Mouse (Mus musculus): ENCODE results near the gene Enthd1. TPM values are rescaled to one million over a fixed set of nuclear protein-coding genes. Genes with fewer than 3 reads are reported as not detected.

Gene Enthd1
- polyA plus RNA-seq, 1 experiment = 0.05 TPM

DNA sequence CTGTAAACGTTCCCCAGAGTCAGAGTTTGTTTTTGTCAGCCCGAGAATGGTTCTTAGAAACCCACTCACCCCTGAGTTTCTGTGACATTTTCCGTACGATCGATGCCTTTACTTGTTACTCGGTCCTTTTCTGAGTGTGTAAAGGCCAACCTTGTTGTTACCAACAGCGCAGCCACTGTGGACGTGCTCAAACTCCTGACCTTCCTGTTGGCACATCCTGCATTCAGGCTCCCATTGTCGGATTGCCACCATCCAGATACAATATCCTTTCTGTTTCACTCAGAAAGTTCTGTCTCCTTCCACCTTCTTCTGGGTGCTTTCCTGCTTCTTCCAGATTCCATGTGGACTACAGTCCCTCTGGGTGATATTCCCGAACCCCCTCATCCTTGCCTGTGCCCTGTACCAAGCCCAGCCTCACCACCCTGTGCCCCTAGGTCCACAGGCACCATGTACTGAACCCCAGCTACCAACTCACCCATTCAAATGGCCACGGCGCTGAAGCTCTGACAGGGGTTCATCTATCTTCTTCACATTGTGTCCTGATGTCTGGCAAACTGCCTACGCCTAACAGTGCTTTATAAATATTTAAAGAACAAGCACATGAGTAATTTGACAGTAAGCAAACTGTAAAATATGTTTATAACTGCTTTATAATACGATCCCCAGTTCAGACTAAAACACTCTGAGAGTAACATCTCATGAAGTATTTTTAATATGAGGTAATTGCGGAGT is 118.8 kb downstream of the Enthd1 start:
- Histone ChIP-seq H3K4me1 (ENCODE audit: control insufficient read depth, insufficient read depth, insufficient read length) (no peaks in the 10 kb centered on the region), H3K27ac (ENCODE audit: insufficient read depth, low read length) (no peak overlapping the region), H3K36me3 (ENCODE audit: control insufficient read depth, insufficient read depth, low read length) (no peaks in the 10 kb centered on the region), H3K4me3 (ENCODE audit: extremely low read depth, insufficient read depth, insufficient read length) (no peak overlapping the region), H3K27me3 (ENCODE audit: control insufficient read depth, insufficient read depth, low read length) (no peaks in the 10 kb centered on the region)
- DNase-seq (ENCODE audit: low read depth in 1 of 2, low spot score in 2 of 2) = no peak
- TF ChIP-seq CTCF (IDR thresholded peaks at IDR 0.05; ENCODE audit: extremely low read depth, insufficient read depth, insufficient read length, insufficient replicate concordance) = no peak
- no peak for TF ChIP-seq POLR2A (IDR thresholded peaks at IDR 0.05; ENCODE audit: low read depth, low read length)
- WGBS = 87% methylated on average over 15 of the region's 15 CpGs

DNA sequence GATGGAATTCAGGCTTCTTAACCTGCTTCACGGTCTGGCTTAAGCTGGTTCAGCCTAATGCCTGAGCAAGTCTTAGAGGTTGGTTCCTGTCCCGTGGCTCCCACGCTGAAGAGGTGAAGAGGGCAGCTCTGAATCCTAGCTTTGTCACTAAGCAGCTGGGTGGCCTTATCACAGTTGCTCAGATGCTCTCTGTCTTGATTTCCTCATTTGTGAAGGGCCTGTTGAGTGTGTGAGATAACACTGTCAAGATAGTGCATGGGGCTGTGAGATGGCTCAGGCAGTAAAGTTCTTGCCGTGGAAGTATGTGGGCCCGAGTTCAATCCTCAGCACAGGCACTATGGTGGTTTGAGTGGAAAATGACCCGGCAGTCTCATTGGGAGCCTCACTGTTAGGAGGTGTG is 124.8 kb downstream of the Enthd1 start:
- H3K4me1 ChIP-seq (ENCODE audit: control insufficient read depth, insufficient read depth, insufficient read length) = no peaks in the 10 kb centered on the region
- no peak overlapping the region for H3K4me3 ChIP-seq (ENCODE audit: extremely low read depth, insufficient read depth, insufficient read length)
- no peak for DNase-seq (ENCODE audit: low read depth in 1 of 2, low spot score in 2 of 2)
- WGBS = 68% methylated on average over 6 of the region's 6 CpGs
- H3K36me3 ChIP-seq (ENCODE audit: control insufficient read depth, insufficient read depth, low read length) = no peaks in the 10 kb centered on the region
- TF ChIP-seq POLR2A (IDR thresholded peaks at IDR 0.05; ENCODE audit: low read depth, low read length) (no peak), CTCF (IDR thresholded peaks at IDR 0.05; ENCODE audit: extremely low read depth, insufficient read depth, insufficient read length, insufficient replicate concordance) (no peak)
- H3K27ac ChIP-seq (ENCODE audit: insufficient read depth, low read length) = no peak overlapping the region
- no peaks in the 10 kb centered on the region for H3K27me3 ChIP-seq (ENCODE audit: control insufficient read depth, insufficient read depth, low read length)

DNA sequence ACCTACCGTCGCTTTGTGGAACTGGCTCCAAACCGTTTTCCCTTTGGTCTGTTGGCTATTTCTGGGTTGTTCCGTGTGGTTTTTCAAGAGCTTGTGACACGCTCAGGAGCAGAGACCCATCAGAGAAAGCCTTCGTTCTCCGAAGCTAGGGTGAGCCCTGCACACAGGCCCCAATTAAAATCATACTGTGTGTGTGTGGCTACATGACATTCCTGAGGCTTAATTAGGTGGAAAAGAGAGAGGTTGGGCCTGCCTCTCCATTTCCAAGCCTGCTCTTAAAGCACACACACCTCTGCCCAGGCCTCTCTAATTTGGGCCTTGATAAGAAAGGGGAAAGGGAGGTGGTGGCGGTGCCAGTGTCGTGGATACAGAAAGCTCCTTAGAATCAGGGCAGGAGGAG is 126.5 kb downstream of the Enthd1 start:
- no peaks in the 10 kb centered on the region for H3K4me1 ChIP-seq (ENCODE audit: control insufficient read depth, insufficient read depth, insufficient read length)
- H3K27ac ChIP-seq (ENCODE audit: insufficient read depth, low read length) = no peak overlapping the region
- H3K4me3 ChIP-seq (ENCODE audit: extremely low read depth, insufficient read depth, insufficient read length) = no peak overlapping the region
- WGBS = 91% methylated on average over 9 of the region's 9 CpGs
- TF ChIP-seq CTCF (IDR thresholded peaks at IDR 0.05; ENCODE audit: extremely low read depth, insufficient read depth, insufficient read length, insufficient replicate concordance) = no peak
- TF ChIP-seq POLR2A (IDR thresholded peaks at IDR 0.05; ENCODE audit: low read depth, low read length) = no peak
- DNase-seq (ENCODE audit: low read depth in 1 of 2, low spot score in 2 of 2) = no peak
- H3K27me3 ChIP-seq (ENCODE audit: control insufficient read depth, insufficient read depth, low read length) = no peaks in the 10 kb centered on the region
- H3K36me3 ChIP-seq (ENCODE audit: control insufficient read depth, insufficient read depth, low read length) = no peaks in the 10 kb centered on the region

DNA sequence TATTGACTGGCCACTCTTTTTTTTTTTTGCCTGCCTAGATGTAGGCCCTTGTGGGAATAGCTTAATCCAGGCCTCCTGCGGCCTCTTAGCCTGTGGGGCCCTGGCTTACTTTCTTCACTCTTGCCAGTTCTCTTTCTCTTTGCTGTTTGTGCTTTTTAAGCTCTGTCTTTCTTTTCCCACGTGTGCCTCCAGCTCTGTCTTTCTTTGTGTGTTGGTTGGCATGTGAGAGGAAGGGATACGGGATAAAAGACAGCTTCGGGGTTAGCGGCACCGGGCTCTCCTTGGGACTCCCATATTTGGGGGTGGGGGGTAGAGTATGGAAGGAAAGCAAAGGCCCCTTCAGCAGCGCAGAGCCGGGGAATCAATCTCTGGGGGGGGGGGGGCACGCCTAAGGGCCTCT is 127.0 kb downstream of the Enthd1 start:
- no peak overlapping the region for H3K4me3 ChIP-seq (ENCODE audit: extremely low read depth, insufficient read depth, insufficient read length)
- H3K36me3 ChIP-seq (ENCODE audit: control insufficient read depth, insufficient read depth, low read length) = no peaks in the 10 kb centered on the region
- WGBS = 92% methylated on average over 9 of the region's 9 CpGs
- TF ChIP-seq POLR2A (IDR thresholded peaks at IDR 0.05; ENCODE audit: low read depth, low read length) = no peak
- TF ChIP-seq CTCF (IDR thresholded peaks at IDR 0.05; ENCODE audit: extremely low read depth, insufficient read depth, insufficient read length, insufficient replicate concordance) = no peak
- H3K27ac ChIP-seq (ENCODE audit: insufficient read depth, low read length) = no peak overlapping the region
- DNase-seq (ENCODE audit: low read depth in 1 of 2, low spot score in 2 of 2) = no peak
- no peaks in the 10 kb centered on the region for H3K27me3 ChIP-seq (ENCODE audit: control insufficient read depth, insufficient read depth, low read length)
- no peaks in the 10 kb centered on the region for H3K4me1 ChIP-seq (ENCODE audit: control insufficient read depth, insufficient read depth, insufficient read length)

DNA sequence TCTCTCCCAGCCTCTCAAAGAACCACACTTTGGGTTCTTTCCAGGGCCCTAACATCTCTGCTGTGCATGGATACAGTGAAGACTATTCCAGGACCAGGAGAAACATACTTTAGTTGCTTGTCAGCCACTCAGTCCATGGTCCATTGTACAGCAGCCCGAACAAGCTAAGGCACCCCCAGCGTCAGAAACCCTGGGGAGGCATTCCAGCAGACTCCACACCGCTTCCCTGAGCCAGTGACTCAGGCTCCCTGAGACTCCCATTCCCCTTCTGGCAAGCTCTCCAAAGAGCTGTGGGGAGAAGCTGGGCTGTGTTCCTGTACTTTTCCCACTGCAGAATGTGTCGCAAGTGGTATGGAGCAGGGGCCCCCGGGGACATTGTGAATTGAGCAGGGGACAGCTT is 128.0 kb downstream of the Enthd1 start:
- DNase-seq (ENCODE audit: low read depth in 1 of 2, low spot score in 2 of 2) = no peak
- 90% methylated on average over 5 of the region's 5 CpGs for WGBS
- Histone ChIP-seq H3K4me3 (ENCODE audit: extremely low read depth, insufficient read depth, insufficient read length) (no peak overlapping the region), H3K27me3 (ENCODE audit: control insufficient read depth, insufficient read depth, low read length) (no peaks in the 10 kb centered on the region), H3K27ac (ENCODE audit: insufficient read depth, low read length) (no peak overlapping the region), H3K36me3 (ENCODE audit: control insufficient read depth, insufficient read depth, low read length) (no peaks in the 10 kb centered on the region), H3K4me1 (ENCODE audit: control insufficient read depth, insufficient read depth, insufficient read length) (no peaks in the 10 kb centered on the region)
- TF ChIP-seq CTCF (IDR thresholded peaks at IDR 0.05; ENCODE audit: extremely low read depth, insufficient read depth, insufficient read length, insufficient replicate concordance) = no peak
- TF ChIP-seq POLR2A (IDR thresholded peaks at IDR 0.05; ENCODE audit: low read depth, low read length) = no peak

DNA sequence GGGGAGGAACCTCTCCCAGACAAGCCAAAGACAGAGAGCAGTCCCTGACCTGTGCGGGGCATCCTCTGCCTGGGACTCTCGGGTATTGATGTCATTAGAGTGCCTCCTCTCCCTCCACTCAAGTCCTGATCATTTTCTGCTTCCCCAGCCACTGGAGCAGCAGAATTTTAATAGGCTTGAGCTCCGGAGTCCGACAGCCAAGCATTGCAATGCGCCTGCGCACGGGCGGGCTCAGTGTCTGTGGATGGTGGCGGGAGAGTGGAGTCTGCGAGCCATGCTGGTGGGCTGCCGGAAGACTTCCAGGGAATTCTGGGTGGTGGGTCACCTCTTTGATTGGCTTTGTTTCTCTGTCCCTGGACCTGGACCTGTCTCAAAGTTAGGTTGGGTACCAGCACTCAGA is 134.6 kb downstream of the Enthd1 start:
- 87% methylated on average over 11 of the region's 11 CpGs for WGBS

DNA sequence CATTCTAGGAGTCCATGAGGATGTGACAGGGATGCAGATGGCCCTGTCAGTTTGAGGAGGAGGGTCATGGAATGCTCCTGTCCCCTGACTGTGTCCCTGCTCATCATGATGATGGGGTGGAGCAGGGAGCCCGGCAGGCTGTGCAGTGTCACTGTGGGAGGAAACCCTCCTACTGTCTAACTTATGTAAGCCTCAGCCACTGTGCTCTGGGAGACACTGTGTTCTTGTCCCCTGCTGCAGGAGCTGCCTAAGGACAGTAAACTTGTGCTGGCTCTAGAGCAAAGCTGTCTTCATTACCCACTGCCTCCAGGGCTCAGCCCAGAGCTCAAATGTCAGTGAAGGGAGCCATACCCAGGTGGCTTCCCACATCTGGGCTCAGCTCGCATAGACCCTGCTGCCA is 146.8 kb downstream of the Enthd1 start:
- no peak for DNase-seq (ENCODE audit: low read depth in 1 of 2, low spot score in 2 of 2)
- no peaks in the 10 kb centered on the region for H3K27me3 ChIP-seq (ENCODE audit: control insufficient read depth, insufficient read depth, low read length)
- TF ChIP-seq CTCF (IDR thresholded peaks at IDR 0.05; ENCODE audit: extremely low read depth, insufficient read depth, insufficient read length, insufficient replicate concordance) (no peak), POLR2A (IDR thresholded peaks at IDR 0.05; ENCODE audit: low read depth, low read length) (no peak)
- H3K27ac ChIP-seq (ENCODE audit: insufficient read depth, low read length) = no peak overlapping the region
- no peaks in the 10 kb centered on the region for H3K4me1 ChIP-seq (ENCODE audit: control insufficient read depth, insufficient read depth, insufficient read length)
- no peaks in the 10 kb centered on the region for H3K36me3 ChIP-seq (ENCODE audit: control insufficient read depth, insufficient read depth, low read length)
- no peak overlapping the region for H3K4me3 ChIP-seq (ENCODE audit: extremely low read depth, insufficient read depth, insufficient read length)
- WGBS = 60% methylated on average over 2 of the region's 2 CpGs

More for the DNA sequence above, 134.6 kb downstream of the Enthd1 start:
- no peak overlapping the region for H3K27ac ChIP-seq (ENCODE audit: insufficient read depth, low read length)
- no peak for DNase-seq (ENCODE audit: low read depth in 1 of 2, low spot score in 2 of 2)
- TF ChIP-seq POLR2A (IDR thresholded peaks at IDR 0.05; ENCODE audit: low read depth, low read length) = no peak
- no peak for TF ChIP-seq CTCF (IDR thresholded peaks at IDR 0.05; ENCODE audit: extremely low read depth, insufficient read depth, insufficient read length, insufficient replicate concordance)
- H3K36me3 ChIP-seq (ENCODE audit: control insufficient read depth, insufficient read depth, low read length) = no peaks in the 10 kb centered on the region
- H3K4me1 ChIP-seq (ENCODE audit: control insufficient read depth, insufficient read depth, insufficient read length) = no peaks in the 10 kb centered on the region
- H3K4me3 ChIP-seq (ENCODE audit: extremely low read depth, insufficient read depth, insufficient read length) = no peak overlapping the region
- no peaks in the 10 kb centered on the region for H3K27me3 ChIP-seq (ENCODE audit: control insufficient read depth, insufficient read depth, low read length)

All from spleen, adult 2 months (tissue).